Mouse (Mus musculus): Measurements from ENCODE around the gene Zwilch. TPM values are rescaled to one million over a fixed set of nuclear protein-coding genes. Genes with fewer than 3 reads are reported as not detected.
"Not testable (repeated sequence)": the region's sequence is repeated elsewhere in the genome, so short reads cannot be mapped to it uniquely, and the experiment has no call there.

Zwilch gene
- polyA plus RNA-seq, 1 experiment = 3.7 TPM

- no peaks in the 10 kb centered on the region for H3K4me1 ChIP-seq (ENCODE audit: control insufficient read depth, insufficient read depth, low read length)
- no peaks in the 10 kb centered on the region for H3K27me3 ChIP-seq (ENCODE audit: control insufficient read depth, insufficient read depth, low read length)
- TF ChIP-seq POLR2A (IDR thresholded peaks at IDR 0.05; ENCODE audit: borderline replicate concordance, insufficient read depth, low read length) (no peak), CTCF (IDR thresholded peaks at IDR 0.05; ENCODE audit: borderline replicate concordance, insufficient read depth, low read depth, low read length) (no peak)
- WGBS = 92% methylated on average over 5 of the region's 5 CpGs
- no peak overlapping the region for H3K4me3 ChIP-seq (replicated peaks; ENCODE audit: insufficient read depth, low read depth, low read length)
- H3K27ac ChIP-seq (ENCODE audit: insufficient read depth, low read length) = no peak overlapping the region
- DNase-seq = no peak
These were observed 25.3 kb upstream of the Zwilch start for GRCm38 (mm10) chr9:64198068-64198762.

- no peaks in the 10 kb centered on the region for H3K4me1 ChIP-seq (ENCODE audit: control insufficient read depth, insufficient read depth, low read length)
- WGBS = 95% methylated on average over 8 of the region's 8 CpGs
- no peak overlapping the region for H3K27ac ChIP-seq (ENCODE audit: insufficient read depth, low read length)
- H3K27me3 ChIP-seq (ENCODE audit: control insufficient read depth, insufficient read depth, low read length) = no peaks in the 10 kb centered on the region
- no peak overlapping the region for H3K4me3 ChIP-seq (replicated peaks; ENCODE audit: insufficient read depth, low read depth, low read length)
- TF ChIP-seq POLR2A (IDR thresholded peaks at IDR 0.05; ENCODE audit: borderline replicate concordance, insufficient read depth, low read length) = no peak
- no peak for TF ChIP-seq CTCF (IDR thresholded peaks at IDR 0.05; ENCODE audit: borderline replicate concordance, insufficient read depth, low read depth, low read length)
- DNase-seq = no peak
These were observed 24.6 kb upstream of the Zwilch start for GRCm38 (mm10) chr9:64197524-64197923.

- WGBS = 55% methylated on average over 4 of the region's 4 CpGs
- DNase-seq = no peak
- TF ChIP-seq CTCF (IDR thresholded peaks at IDR 0.05; ENCODE audit: borderline replicate concordance, insufficient read depth, low read depth, low read length) (no peak), POLR2A (IDR thresholded peaks at IDR 0.05; ENCODE audit: borderline replicate concordance, insufficient read depth, low read length) (no peak)
- H3K27me3 ChIP-seq (ENCODE audit: control insufficient read depth, insufficient read depth, low read length) = no peaks in the 10 kb centered on the region
- no peak overlapping the region for H3K27ac ChIP-seq (ENCODE audit: insufficient read depth, low read length)
- no peak overlapping the region for H3K4me3 ChIP-seq (replicated peaks; ENCODE audit: insufficient read depth, low read depth, low read length)
- H3K4me1 ChIP-seq (ENCODE audit: control insufficient read depth, insufficient read depth, low read length) = no peaks in the 10 kb centered on the region
These were observed 22.6 kb upstream of the Zwilch start for GRCm38 (mm10) chr9:64195554-64195953.

- whole genome bisulfite sequencing = 97% methylated on average over 1 of the region's 1 CpGs
- Histone ChIP-seq H3K27ac (ENCODE audit: insufficient read depth, low read length) (no peak overlapping the region), H3K4me3 (replicated peaks; ENCODE audit: insufficient read depth, low read depth, low read length) (no peak overlapping the region), H3K4me1 (ENCODE audit: control insufficient read depth, insufficient read depth, low read length) (no peaks in the 10 kb centered on the region), H3K27me3 (ENCODE audit: control insufficient read depth, insufficient read depth, low read length) (no peaks in the 10 kb centered on the region)
- no peak for TF ChIP-seq POLR2A (IDR thresholded peaks at IDR 0.05; ENCODE audit: borderline replicate concordance, insufficient read depth, low read length)
- TF ChIP-seq CTCF (IDR thresholded peaks at IDR 0.05; ENCODE audit: borderline replicate concordance, insufficient read depth, low read depth, low read length) = no peak
- DNase-seq = no peak
These were observed 21.0 kb upstream of the Zwilch start for GRCm38 (mm10) chr9:64193879-64194278.

GRCm38 (mm10) chr9:64184166-64184840 is 11.4 kb upstream of the Zwilch start:
- peaks cover 4% of the 10 kb centered on the region; the same call in 1 of the 2 replicates for H3K4me1 ChIP-seq (ENCODE audit: control insufficient read depth, insufficient read depth, low read length)
- no peak overlapping the region for H3K4me3 ChIP-seq (replicated peaks; ENCODE audit: insufficient read depth, low read depth, low read length)
- H3K27me3 ChIP-seq (ENCODE audit: control insufficient read depth, insufficient read depth, low read length) = no peaks in the 10 kb centered on the region
- no peak overlapping the region for H3K27ac ChIP-seq (ENCODE audit: insufficient read depth, low read length)
- WGBS = 93% methylated on average over 5 of the region's 5 CpGs
- no peak for DNase-seq
- no peak for TF ChIP-seq CTCF (IDR thresholded peaks at IDR 0.05; ENCODE audit: borderline replicate concordance, insufficient read depth, low read depth, low read length)
- TF ChIP-seq POLR2A (IDR thresholded peaks at IDR 0.05; ENCODE audit: borderline replicate concordance, insufficient read depth, low read length) = no peak

DNA sequence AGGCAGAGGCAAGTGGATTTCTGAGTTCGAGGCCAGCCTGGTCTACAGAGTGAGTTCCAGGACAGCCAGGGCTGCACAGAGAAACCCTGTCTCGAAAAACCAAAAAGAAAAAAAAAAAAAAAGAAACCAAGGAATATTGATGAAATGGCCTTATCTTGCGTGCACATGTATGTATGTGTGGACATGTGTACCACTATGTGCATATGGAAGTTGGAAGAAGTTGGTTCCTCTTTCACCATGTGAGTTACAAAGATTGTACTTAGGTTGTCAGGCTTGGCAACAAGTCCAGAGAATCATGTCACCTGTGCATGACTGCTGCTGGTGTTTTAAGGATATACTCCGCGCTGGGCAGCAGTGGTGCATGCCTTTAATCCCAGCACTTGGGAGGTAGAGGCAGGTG is 10.4 kb upstream of the Zwilch start:
- H3K4me1 ChIP-seq (ENCODE audit: control insufficient read depth, insufficient read depth, low read length); H3K27ac ChIP-seq (ENCODE audit: insufficient read depth, low read length); H3K4me3 ChIP-seq (replicated peaks; ENCODE audit: insufficient read depth, low read depth, low read length); H3K27me3 ChIP-seq (ENCODE audit: control insufficient read depth, insufficient read depth, low read length); DNase-seq: not testable (repeated sequence)
- WGBS = 88% methylated on average over 5 of the region's 5 CpGs

DNA sequence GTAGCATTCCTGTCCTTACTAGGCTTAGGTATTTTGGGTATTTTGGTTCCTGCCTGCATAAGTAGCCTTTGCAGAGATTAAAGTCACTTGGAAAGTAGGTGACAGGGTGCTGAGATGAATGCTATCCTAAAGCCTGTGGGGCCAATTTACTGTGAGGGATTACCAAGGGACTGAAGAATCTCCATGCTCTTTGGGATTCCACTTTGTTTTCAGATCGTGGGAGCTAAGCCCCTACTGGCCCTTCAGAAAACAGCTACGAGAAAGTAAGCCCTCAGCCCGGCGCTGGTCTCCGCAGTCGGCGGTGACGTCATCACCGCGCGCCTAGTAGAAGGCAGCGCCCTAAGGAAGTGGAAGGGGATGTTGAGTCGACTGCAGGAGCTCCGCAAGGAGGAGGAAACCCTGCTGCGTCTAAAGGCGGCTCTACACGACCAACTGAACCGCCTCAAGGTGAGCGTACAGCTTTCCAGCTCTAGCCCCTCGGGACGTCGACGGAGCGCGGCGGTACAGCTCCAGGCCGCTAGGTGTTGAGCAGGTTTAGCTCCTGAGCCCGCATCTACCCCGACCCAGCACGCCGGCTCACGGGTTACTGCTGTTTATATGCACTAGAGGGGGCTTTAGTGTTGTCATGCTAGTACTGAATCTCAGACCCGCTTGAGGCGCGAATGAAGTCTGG is 6.2 kb upstream of the Zwilch start, which contains the start of gene Snapc5:
TSS of gene Snapc5 (plus strand) at position 301 of the 673 bp plus-strand sequence.
- TF ChIP-seq POLR2A (IDR thresholded peaks at IDR 0.05; ENCODE audit: borderline replicate concordance, insufficient read depth, low read length) = peak; percentile 87
- peak; percentile 38; the same call in 1 of the 2 replicates for TF ChIP-seq CTCF (IDR thresholded peaks at IDR 0.05; ENCODE audit: borderline replicate concordance, insufficient read depth, low read depth, low read length)
- DNase-seq = peak; percentile 88 to 89
- Histone ChIP-seq H3K27me3 (ENCODE audit: control insufficient read depth, insufficient read depth, low read length) (no peaks in the 10 kb centered on the region), H3K4me1 (ENCODE audit: control insufficient read depth, insufficient read depth, low read length) (peaks cover 8% of the 10 kb centered on the region; the same call in 1 of the 2 replicates), H3K4me3 (replicated peaks; ENCODE audit: insufficient read depth, low read depth, low read length) (peak within 1 kb of the TSS; percentile 99), H3K27ac (ENCODE audit: insufficient read depth, low read length) (peak within 1 kb of the TSS; percentile 34)
- under 1% methylated on average over 35 of the region's 35 CpGs for WGBS

All from cerebellum, adult 2 months (tissue).